Mouse (Mus musculus) embryonic facial prominence, embryonic 11.5 days (tissue): ENCODE data around the gene Hip1r. TPM values are rescaled to one million over a fixed set of nuclear protein-coding genes. Genes with fewer than 3 reads are reported as not detected.

ENCODE experiments used
- ATAC-seq: fragments of 200-750 bp; cut with Nextera tagmentation; replicated peaks from 2 replicates; pipeline ENCODE4 v1.8.0; 2017; ENCODE audit warnings: low read depth; ENCODE audit not compliant: insufficient number of reproducible peaks, low FRiP score, low TSS enrichment
- DNase-seq: peaks from one replicate; pipeline ENCODE4 v3.0.0-alpha.2; 2015; ENCODE audit warnings: low spot score
- H3K27ac ChIP-seq: fragments of 300-500 bp; sonication (generic); replicated peaks from 2 replicates; pipeline ENCODE4 v1.5.1; 2014; ENCODE audit warnings: mild to moderate bottlenecking, low read depth, low read length, control low read depth
- H3K27me3 ChIP-seq: fragments of 300-500 bp; sonication (generic); 2 replicates; pipeline ENCODE4 v1.6.1; 2014; ENCODE audit warnings: mild to moderate bottlenecking, low read length, moderate library complexity, mixed read lengths; ENCODE audit not compliant: control insufficient read depth, insufficient read depth
- H3K36me3 ChIP-seq: fragments of 300-500 bp; sonication (generic); replicated peaks from 2 replicates; pipeline ENCODE4 v1.6.1; 2014; ENCODE audit warnings: low read depth, mild to moderate bottlenecking, low read length, moderate library complexity, mixed read lengths; ENCODE audit not compliant: control insufficient read depth, insufficient read depth
- H3K4me1 ChIP-seq: fragments of 300-500 bp; sonication (generic); 2 replicates; pipeline ENCODE4 v1.6.1; 2014; ENCODE audit warnings: low read length, mixed read lengths; ENCODE audit not compliant: control insufficient read depth, insufficient read depth
- H3K4me2 ChIP-seq: fragments of 300-500 bp; sonication (generic); 2 replicates; pipeline ENCODE4 v1.6.1; 2014; ENCODE audit warnings: low read depth, mild to moderate bottlenecking, control low read depth, low read length, moderate library complexity
- H3K4me3 ChIP-seq: fragments of 300-500 bp; sonication (generic); 2 replicates; pipeline ENCODE4 v1.5.1; 2014; ENCODE audit warnings: low read depth, low read length, control low read depth
- H3K9ac ChIP-seq: fragments of 300-500 bp; sonication (generic); replicated peaks from 2 replicates; pipeline ENCODE4 v1.6.1; 2014; ENCODE audit warnings: mild to moderate bottlenecking, control low read depth, low read length
- H3K9me3 ChIP-seq: fragments of 300-500 bp; sonication (generic); replicated peaks from 2 replicates; pipeline ENCODE4 v1.6.1; 2016; ENCODE audit warnings: mild to moderate bottlenecking, low read length, inconsistent platforms, mixed read lengths; ENCODE audit not compliant: control insufficient read depth
- WGBS: fragments of 180-500 bp; shearing (Covaris S2); extraction: QIAGEN DNeasy Blood & Tissue Kit; methylation state at CpG from one replicate; pipeline ENCODE4 v1.1.7; 2014; 5-methylcytosine and 5-hydroxymethylcytosine counted together
- polyA plus RNA-seq: library from polyadenylated mRNA; unstranded; fragments of >200 nt; fragmentation: Nextera tagmentation; extraction: Ambion mirVana; gene quantifications from 2 replicates; pipeline ENCODE4 v1.2.1, GENCODE M21; 2014

The Hip1r gene
- polyA plus RNA-seq, 1 experiment from 2014 or later: 3.0 TPM

DNA sequence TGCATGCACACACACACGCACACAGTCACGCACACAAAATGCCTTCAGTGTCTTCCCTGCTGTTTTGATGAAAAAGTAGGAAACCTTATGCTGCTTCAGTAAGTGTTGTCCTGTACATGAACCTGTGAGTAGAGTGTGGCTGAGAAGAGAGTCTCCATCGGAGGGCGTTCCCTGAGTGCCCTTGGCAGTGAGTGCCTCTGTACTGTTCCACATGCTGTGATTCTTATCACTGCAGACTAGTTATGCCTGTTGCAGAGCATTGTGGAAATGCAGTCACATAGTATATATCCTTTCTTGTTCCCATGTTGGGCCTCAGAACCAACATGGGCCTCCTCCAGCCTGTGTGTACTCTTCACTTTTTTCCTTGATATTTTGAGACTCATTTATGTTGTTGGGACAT lies 9.2 kb upstream of the Hip1r start:
- H3K36me3 ChIP-seq: no peaks in the 10 kb centered on the region
- no peaks in the 10 kb centered on the region for H3K9me3 ChIP-seq
- no peak overlapping the region for H3K27ac ChIP-seq
- no peaks in the 10 kb centered on the region for H3K27me3 ChIP-seq
- DNase-seq (no peak), ATAC-seq (no peak)
- no peak overlapping the region for H3K4me2 ChIP-seq
- no peak overlapping the region for H3K9ac ChIP-seq
- no peak overlapping the region for H3K4me3 ChIP-seq
- WGBS: 95% methylated on average over 4 of the region's 4 CpGs
- H3K4me1 ChIP-seq: no peaks in the 10 kb centered on the region

GRCm38 (mm10) chr5:123966759-123967158 lies 6.7 kb upstream of the Hip1r start:
- Histone ChIP-seq H3K9ac (no peak overlapping the region), H3K4me1 (no peaks in the 10 kb centered on the region), H3K36me3 (no peaks in the 10 kb centered on the region), H3K27me3 (no peaks in the 10 kb centered on the region), H3K9me3 (no peaks in the 10 kb centered on the region), H3K4me2 (no peak overlapping the region), H3K4me3 (no peak overlapping the region), H3K27ac (no peak overlapping the region)
- DNase-seq (no peak), ATAC-seq (no peak)
- WGBS: 98% methylated on average over 2 of the region's 2 CpGs

DNA sequence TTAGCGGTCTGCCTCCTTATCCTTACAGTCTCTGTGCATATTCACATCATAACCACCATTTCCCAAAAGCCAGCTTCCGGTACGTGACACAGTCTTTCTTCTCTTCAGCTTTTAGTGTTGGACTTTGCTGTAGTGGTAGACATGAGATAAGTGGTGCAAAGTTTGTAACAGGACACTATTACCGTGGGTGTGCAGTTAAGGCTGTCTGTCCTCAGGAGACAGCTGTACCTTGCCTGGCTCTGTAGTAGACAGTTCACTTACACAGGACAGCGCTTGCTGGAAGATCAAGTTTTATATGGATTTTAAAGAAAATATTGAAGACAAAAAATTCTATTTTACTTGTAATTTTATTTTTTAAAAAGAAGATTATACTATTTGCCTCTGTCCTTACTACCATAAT lies 5.0 kb upstream of the Hip1r start:
- Histone ChIP-seq H3K36me3 (no peaks in the 10 kb centered on the region), H3K27ac (no peak overlapping the region), H3K9me3 (no peaks in the 10 kb centered on the region), H3K27me3 (peaks cover 3% of the 10 kb centered on the region), H3K4me3 (no peak overlapping the region), H3K9ac (no peak overlapping the region), H3K4me2 (no peak overlapping the region), H3K4me1 (no peaks in the 10 kb centered on the region)
- DNase-seq (no peak), ATAC-seq (no peak)
- 85% methylated on average over 5 of the region's 5 CpGs for WGBS

GRCm38 (mm10) chr5:123969216-123969615 lies 4.2 kb upstream of the Hip1r start:
- 72% methylated on average over 8 of the region's 8 CpGs for WGBS
- Histone ChIP-seq H3K9me3 (no peaks in the 10 kb centered on the region), H3K27me3 (peaks cover 4% of the 10 kb centered on the region), H3K4me3 (no peak overlapping the region), H3K27ac (no peak overlapping the region), H3K36me3 (no peaks in the 10 kb centered on the region), H3K4me2 (no peak overlapping the region), H3K9ac (no peak overlapping the region), H3K4me1 (no peaks in the 10 kb centered on the region)
- DNase-seq (no peak), ATAC-seq (no peak)

GRCm38 (mm10) chr5:123970576-123970975 lies 2.9 kb upstream of the Hip1r start:
- Histone ChIP-seq H3K4me1 (peaks cover 3% of the 10 kb centered on the region; the same call in 1 of the 2 replicates), H3K36me3 (no peaks in the 10 kb centered on the region), H3K27ac (no peak overlapping the region), H3K4me2 (no peak overlapping the region), H3K4me3 (no peak overlapping the region), H3K9me3 (no peaks in the 10 kb centered on the region), H3K27me3 (peaks cover 4% of the 10 kb centered on the region), H3K9ac (no peak overlapping the region)
- WGBS: 83% methylated on average over 4 of the region's 4 CpGs
- ATAC-seq: no peak
- no peak for DNase-seq

- H3K9ac ChIP-seq: no peak overlapping the region
- peaks cover 3% of the 10 kb centered on the region for H3K4me1 ChIP-seq
- H3K27ac ChIP-seq: no peak overlapping the region
- WGBS: 74% methylated on average over 6 of the region's 6 CpGs
- ATAC-seq (no peak), DNase-seq (no peak)
- H3K36me3 ChIP-seq: no peaks in the 10 kb centered on the region
- H3K4me3 ChIP-seq: no peak overlapping the region
- H3K4me2 ChIP-seq: no peak overlapping the region
- H3K27me3 ChIP-seq: peaks cover 4% of the 10 kb centered on the region
- H3K9me3 ChIP-seq: no peaks in the 10 kb centered on the region
Measured at GRCm38 (mm10) chr5:123972453-123972852, 975 bp upstream of the Hip1r start.

- H3K9me3 ChIP-seq: no peaks in the 10 kb centered on the region
- H3K4me2 ChIP-seq: peak overlapping the region; percentile 96
- no peak for ATAC-seq
- no peak for DNase-seq
- H3K36me3 ChIP-seq: no peaks in the 10 kb centered on the region
- H3K4me3 ChIP-seq: peak overlapping the region; percentile 71
- WGBS: 0% methylated on average over 14 of the region's 14 CpGs
- peaks cover 3% of the 10 kb centered on the region for H3K4me1 ChIP-seq
- peak overlapping the region; percentile 69 for H3K9ac ChIP-seq
- no peak overlapping the region for H3K27ac ChIP-seq
- H3K27me3 ChIP-seq: peaks cover 4% of the 10 kb centered on the region
Measured at GRCm38 (mm10) chr5:123974179-123974485, 704 bp downstream of the Hip1r start.

GRCm38 (mm10) chr5:123974616-123975111 lies 1.2 kb downstream of the Hip1r start:
- WGBS: 44% methylated on average over 11 of the region's 11 CpGs
- no peak overlapping the region for H3K9ac ChIP-seq

More at GRCm38 (mm10) chr5:123974616-123975111, 1.2 kb downstream of the Hip1r start:
- Histone ChIP-seq H3K4me1 (peaks cover 3% of the 10 kb centered on the region), H3K4me2 (peak overlapping the region; percentile 96), H3K9me3 (no peaks in the 10 kb centered on the region), H3K4me3 (peak overlapping the region; percentile 71), H3K36me3 (no peaks in the 10 kb centered on the region), H3K27me3 (peaks cover 4% of the 10 kb centered on the region), H3K27ac (no peak overlapping the region)
- ATAC-seq: no peak
- no peak for DNase-seq
